Mouse (Mus musculus): ENCODE results near the gene Lrch2.

DNA sequence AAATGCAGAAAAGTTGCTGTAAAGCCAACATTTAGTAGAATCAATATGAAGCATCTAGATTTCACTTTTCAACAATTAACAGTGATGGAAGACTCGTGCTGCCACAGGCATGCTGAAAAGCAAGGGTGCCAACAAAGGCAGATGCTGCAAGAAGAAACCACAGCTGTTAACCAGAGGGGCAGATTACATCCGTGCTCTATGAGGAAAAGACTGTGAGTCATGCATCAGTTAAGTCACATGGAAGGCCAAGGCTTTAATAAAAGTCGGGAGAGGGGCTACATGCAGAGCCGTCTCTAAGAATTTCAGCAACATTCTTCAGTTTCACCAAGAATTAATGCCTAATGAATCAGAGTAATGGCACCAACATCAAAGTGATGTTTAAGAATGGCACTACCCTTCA, 22.2 kb downstream of the Lrch2 start:
- TF ChIP-seq POLR2A (IDR thresholded peaks at IDR 0.05; ENCODE audit: extremely low read depth, insufficient read depth, low read length) (no peak), CTCF (IDR thresholded peaks at IDR 0.05; ENCODE audit: low read depth, low read length) (no peak)

Data from liver, adult 2 months (tissue).